Mouse (Mus musculus) hindbrain, embryonic 12.5 days (tissue): Measurements from ENCODE around the gene Tspan5. TPM values are rescaled to one million over a fixed set of nuclear protein-coding genes. Genes with fewer than 3 reads are reported as not detected.

Experiments
- ATAC-seq: fragments of 200-750 bp; cut with Nextera tagmentation; 2 replicates; pipeline ENCODE4 v1.8.0; 2017; ENCODE audit warnings: moderate TSS enrichment; ENCODE audit not compliant: low FRiP score
- H3K27ac ChIP-seq: fragments of 300-500 bp; sonication (generic); 2 replicates; pipeline ENCODE4 v1.5.1; 2016; ENCODE audit warnings: mild to moderate bottlenecking
- H3K27me3 ChIP-seq: fragments of 300-500 bp; sonication (generic); 2 replicates; pipeline ENCODE4 v1.6.1; 2016; ENCODE audit warnings: mild to moderate bottlenecking
- H3K36me3 ChIP-seq: fragments of 300-500 bp; sonication (generic); 2 replicates; pipeline ENCODE4 v1.6.1; 2016; ENCODE audit warnings: mild to moderate bottlenecking
- H3K4me1 ChIP-seq: fragments of 300-500 bp; sonication (generic); 2 replicates; pipeline ENCODE4 v1.6.1; 2016
- H3K4me2 ChIP-seq: fragments of 300-500 bp; sonication (generic); replicated peaks from 2 replicates; pipeline ENCODE4 v1.6.1; 2016; ENCODE audit warnings: mild to moderate bottlenecking
- H3K4me3 ChIP-seq: fragments of 300-500 bp; sonication (generic); 2 replicates; pipeline ENCODE4 v1.5.1; 2016; ENCODE audit warnings: mild to moderate bottlenecking
- H3K9ac ChIP-seq: fragments of 300-500 bp; sonication (generic); 2 replicates; pipeline ENCODE4 v1.6.1; 2016; ENCODE audit warnings: mild to moderate bottlenecking, moderate library complexity
- H3K9me3 ChIP-seq: fragments of 300-500 bp; sonication (generic); replicated peaks from 2 replicates; pipeline ENCODE4 v1.6.1; 2016; ENCODE audit warnings: mild to moderate bottlenecking
- WGBS: fragments of 180-500 bp; shearing (Covaris S2); methylation state at CpG from one replicate; pipeline ENCODE4 v1.1.7; 2016; 5-methylcytosine and 5-hydroxymethylcytosine counted together
- polyA plus RNA-seq: library from polyadenylated mRNA; unstranded; fragments of >200 nt; fragmentation: Nextera tagmentation; extraction: Ambion mirVana; gene quantifications from 2 replicates; pipeline ENCODE4 v1.2.1, GENCODE M21; 2016

Gene Tspan5
- polyA plus RNA-seq, 1 experiment from 2014 or later = 74.6 TPM

DNA sequence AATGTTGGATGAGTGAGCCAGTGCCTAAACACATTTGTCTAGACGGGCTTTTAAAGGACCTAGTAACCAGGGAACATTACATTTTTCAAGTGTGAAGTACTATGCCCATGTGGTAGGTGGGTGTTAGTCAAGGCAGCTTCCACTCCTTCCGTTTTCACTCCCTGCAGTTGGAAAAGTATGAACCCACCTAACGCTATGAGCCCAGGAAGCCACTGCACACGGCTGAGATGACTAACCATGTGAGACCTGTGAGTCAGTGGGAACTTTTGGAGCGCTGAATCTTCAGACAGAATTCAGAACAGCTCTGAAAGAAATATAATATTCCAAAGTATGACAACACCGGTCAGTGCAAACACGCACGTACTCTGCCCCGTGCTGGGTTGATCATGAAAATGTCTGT is 207.1 kb downstream of the Tspan5 start:
- no peak for ATAC-seq
- Histone ChIP-seq H3K9ac (no peak overlapping the region), H3K27ac (no peak overlapping the region), H3K27me3 (no peaks in the 10 kb centered on the region), H3K4me2 (no peak overlapping the region), H3K4me1 (no peaks in the 10 kb centered on the region), H3K36me3 (peaks cover 22% of the 10 kb centered on the region), H3K4me3 (no peak overlapping the region), H3K9me3 (no peaks in the 10 kb centered on the region; the same call in 1 of the 2 replicates)
- 94% methylated on average over 9 of the region's 9 CpGs for WGBS

DNA sequence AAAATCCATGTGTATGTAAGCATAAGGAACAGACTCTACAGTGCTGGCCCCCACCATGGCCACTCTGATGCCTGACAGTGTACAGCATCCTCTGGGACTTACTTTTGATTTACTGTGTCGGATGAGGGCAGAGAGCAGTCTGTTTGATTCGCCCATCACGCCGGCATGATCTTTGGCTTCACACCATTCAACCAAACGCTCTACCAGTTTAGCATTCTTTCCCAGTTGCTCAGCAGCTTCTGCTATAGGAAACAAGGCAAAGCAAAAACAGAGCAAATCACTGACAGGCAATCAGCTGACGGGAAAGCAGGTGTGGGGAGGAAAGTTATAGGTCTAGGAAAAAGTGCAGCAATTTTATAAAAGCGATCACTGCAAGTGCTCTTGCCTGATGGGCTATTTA is 213.2 kb downstream of the Tspan5 start:
- no peaks in the 10 kb centered on the region for H3K27me3 ChIP-seq
- H3K27ac ChIP-seq = no peak overlapping the region
- H3K4me2 ChIP-seq = no peak overlapping the region
- no peaks in the 10 kb centered on the region for H3K9me3 ChIP-seq
- no peak for ATAC-seq
- no peaks in the 10 kb centered on the region for H3K4me1 ChIP-seq
- whole genome bisulfite sequencing = 88% methylated on average over 7 of the region's 7 CpGs
- H3K9ac ChIP-seq = no peak overlapping the region
- peaks cover 27% of the 10 kb centered on the region for H3K36me3 ChIP-seq
- H3K4me3 ChIP-seq = no peak overlapping the region

Other genes starting within 250 kb of the Tspan5 start
- 300 and 313 TPM in 2 replicates for gene Eif4e, start 216.0 kb upstream of the Tspan5 start, polyA plus RNA-seq